Mouse (Mus musculus) G1E (cell line): ENCODE results near the gene Rcan1. TPM values are rescaled to one million over a fixed set of nuclear protein-coding genes. Genes with fewer than 3 reads are reported as not detected.
A peak's percentile ranks its signal among the peaks of the same experiment; 100 is the strongest.

Source experiments
- ATAC-seq: 2 replicates; pipeline ENCODE4 v1.8.0; 2016; ENCODE audit warnings: mild to moderate bottlenecking; ENCODE audit not compliant: insufficient number of reproducible peaks, poor library complexity, low FRiP score, severe bottlenecking; ENCODE audit errors: extremely low read depth
- DNase-seq: peaks from one replicate; pipeline ENCODE4 v3.0.0; 2012; ENCODE audit warnings: low spot score
- H3K27me3 ChIP-seq: 2 replicates; pipeline ENCODE4 v1.6.1; 2012; ENCODE audit warnings: mild to moderate bottlenecking, low read length, inconsistent platforms; ENCODE audit not compliant: insufficient read depth
- H3K36me3 ChIP-seq: replicated peaks from 2 replicates; pipeline ENCODE3; 2012; ENCODE audit warnings: mild to moderate bottlenecking, inconsistent platforms
- H3K4me1 ChIP-seq: 2 replicates; pipeline ENCODE4 v1.6.1; 2012; ENCODE audit warnings: low read depth, low read length, inconsistent platforms, mixed read lengths; ENCODE audit not compliant: insufficient read depth
- H3K4me3 ChIP-seq: 2 replicates; pipeline ENCODE4 v1.5.1; 2012; ENCODE audit warnings: low read depth, mild to moderate bottlenecking, inconsistent platforms, low read length, moderate library complexity, mixed read lengths
- H3K9me3 ChIP-seq: replicated peaks from 2 replicates; pipeline ENCODE4 v1.6.1; 2012; ENCODE audit warnings: inconsistent platforms
- CTCF ChIP-seq: IDR thresholded peaks from 2 replicates; pipeline ENCODE4 v1.5.1; 2012; ENCODE audit warnings: low read depth, low read length, inconsistent platforms, mixed read lengths
- GATA1 ChIP-seq: IDR thresholded peaks from 2 replicates; pipeline ENCODE4 v1.6.1; 2012; ENCODE audit warnings: borderline replicate concordance, low read length, inconsistent platforms, mixed read lengths
- GATA2 ChIP-seq: IDR thresholded peaks from 2 replicates; pipeline ENCODE4 v1.6.1; 2012; ENCODE audit warnings: low read depth, low read length, inconsistent platforms, borderline replicate concordance
- POLR2AphosphoS5 ChIP-seq: IDR thresholded peaks from 2 replicates; pipeline ENCODE4 v1.6.1; 2012; ENCODE audit warnings: low read depth, low read length, inconsistent platforms; ENCODE audit not compliant: insufficient replicate concordance
- TAL1 ChIP-seq: conservative IDR thresholded peaks from 2 replicates; pipeline ENCODE4 v1.6.1; 2012; ENCODE audit warnings: low read depth, low read length, inconsistent platforms, mixed read lengths
- polyA plus RNA-seq: library from polyadenylated mRNA; stranded (reverse); fragments of >175 nt; gene quantifications from 2 replicates; pipeline ENCODE4 v1.2.3, GENCODE M21; 2012
- total RNA-seq, 2 experiments: library from RNA; stranded (forward) in 1 of 2; stranded (reverse) in 1 of 2; fragments of 200-1000 nt in 1 of 2; fragments of >200 nt in 1 of 2; fragmentation: Nextera tagmentation in 1 of 2; gene quantifications; 2 replicates each; pipeline ENCODE4 v1.2.3; 2014 to 2017

Rcan1 gene
- total and polyA plus RNA-seq, 3 experiments, result 12.3 to 16.1 (median 14.2) TPM

- DNase-seq (no peak), ATAC-seq (no peak)
- no peak for TF ChIP-seq CTCF
- no peak for TF ChIP-seq GATA2
- TF ChIP-seq GATA1, result no peak
- no peak for TF ChIP-seq POLR2AphosphoS5
- TF ChIP-seq TAL1, result no peak
- Histone ChIP-seq H3K9me3 (no peaks in the 10 kb centered on the region; the same call in 1 of the 2 replicates), H3K4me3 (no peak overlapping the region), H3K4me1 (peaks cover 6% of the 10 kb centered on the region; the same call in 1 of the 2 replicates), H3K36me3 (no peaks in the 10 kb centered on the region), H3K27me3 (peaks cover 58% of the 10 kb centered on the region)
Observed at GRCm38 (mm10) chr16:92376976-92377375, 93.7 kb downstream of the Rcan1 start.

GRCm38 (mm10) chr16:92371623-92372022 is 99.0 kb downstream of the Rcan1 start:
- H3K27me3 ChIP-seq, result peaks cover 54% of the 10 kb centered on the region
- H3K4me1 ChIP-seq, result peaks cover 29% of the 10 kb centered on the region
- H3K36me3 ChIP-seq, result no peaks in the 10 kb centered on the region
- TF ChIP-seq CTCF, result no peak
- no peak for TF ChIP-seq GATA2
- no peak for TF ChIP-seq POLR2AphosphoS5
- no peak for TF ChIP-seq TAL1
- TF ChIP-seq GATA1, result no peak
- no peak overlapping the region for H3K4me3 ChIP-seq
- ATAC-seq (no peak), DNase-seq (no peak)
- no peaks in the 10 kb centered on the region for H3K9me3 ChIP-seq

- no peaks in the 10 kb centered on the region for H3K9me3 ChIP-seq
- peak; percentile 66 for DNase-seq
- TF ChIP-seq GATA1, result no peak
- TF ChIP-seq CTCF, result no peak
- no peak for TF ChIP-seq TAL1
- no peak for TF ChIP-seq GATA2
- no peak for TF ChIP-seq POLR2AphosphoS5
- no peak overlapping the region for H3K4me3 ChIP-seq
- peak; percentile 63; the same call in 1 of the 2 replicates for ATAC-seq
- H3K36me3 ChIP-seq, result no peaks in the 10 kb centered on the region
- H3K4me1 ChIP-seq, result peaks cover 29% of the 10 kb centered on the region
- peaks cover 52% of the 10 kb centered on the region for H3K27me3 ChIP-seq
Observed at GRCm38 (mm10) chr16:92369260-92369659, 101.4 kb downstream of the Rcan1 start.

GRCm38 (mm10) chr16:92365477-92365876 is 105.2 kb downstream of the Rcan1 start:
- H3K36me3 ChIP-seq, result no peaks in the 10 kb centered on the region
- peaks cover 55% of the 10 kb centered on the region for H3K27me3 ChIP-seq
- no peak for TF ChIP-seq GATA1
- no peak for TF ChIP-seq CTCF
- no peak for TF ChIP-seq GATA2
- no peak for TF ChIP-seq POLR2AphosphoS5
- no peak for ATAC-seq
- no peaks in the 10 kb centered on the region for H3K9me3 ChIP-seq
- H3K4me3 ChIP-seq, result no peak overlapping the region
- no peak for DNase-seq
- peaks cover 19% of the 10 kb centered on the region for H3K4me1 ChIP-seq

GRCm38 (mm10) chr16:92360711-92361110 is 110.0 kb downstream of the Rcan1 start:
- DNase-seq, result no peak
- H3K27me3 ChIP-seq, result peaks cover 77% of the 10 kb centered on the region
- H3K36me3 ChIP-seq, result no peaks in the 10 kb centered on the region
- no peak overlapping the region for H3K4me3 ChIP-seq
- ATAC-seq, result no peak
- H3K4me1 ChIP-seq, result peaks cover 31% of the 10 kb centered on the region
- no peak for TF ChIP-seq TAL1
- no peaks in the 10 kb centered on the region for H3K9me3 ChIP-seq

GRCm38 (mm10) chr16:92359229-92359628 is 111.4 kb downstream of the Rcan1 start, which contains the start of gene Kcne1:
Kcne1 (minus strand) TSS chr16:92359468.
- no peaks in the 10 kb centered on the region for H3K36me3 ChIP-seq
- H3K9me3 ChIP-seq, result no peaks in the 10 kb centered on the region
- no peak for TF ChIP-seq TAL1
- TF ChIP-seq POLR2AphosphoS5, result no peak
- no peak for TF ChIP-seq GATA1
- no peak for TF ChIP-seq GATA2
- TF ChIP-seq CTCF, result no peak
- H3K4me1 ChIP-seq, result peaks cover 46% of the 10 kb centered on the region
- H3K4me3 ChIP-seq, result no peak within 1 kb of the TSS
- no peak for ATAC-seq
- H3K27me3 ChIP-seq, result peaks cover 64% of the 10 kb centered on the region
- DNase-seq, result no peak

GRCm38 (mm10) chr16:92358734-92359133 is 111.9 kb downstream of the Rcan1 start:
- peaks cover 62% of the 10 kb centered on the region for H3K27me3 ChIP-seq
- no peak for TF ChIP-seq TAL1
- TF ChIP-seq GATA1, result no peak
- no peak for TF ChIP-seq CTCF
- TF ChIP-seq GATA2, result no peak
- TF ChIP-seq POLR2AphosphoS5, result no peak
- H3K9me3 ChIP-seq, result no peaks in the 10 kb centered on the region
- no peak for ATAC-seq
- no peak overlapping the region for H3K4me3 ChIP-seq
- no peak for DNase-seq
- peaks cover 50% of the 10 kb centered on the region for H3K4me1 ChIP-seq
- H3K36me3 ChIP-seq, result no peaks in the 10 kb centered on the region
